Mouse (Mus musculus) lung, embryonic 14.5 days (tissue): ENCODE results near the gene Clpb. TPM values are rescaled to one million over a fixed set of nuclear protein-coding genes. Genes with fewer than 3 reads are reported as not detected.

ENCODE experiments used
- ATAC-seq: fragments of 200-750 bp; cut with Nextera tagmentation; 2 replicates; pipeline ENCODE4 v1.8.0; 2017; ENCODE audit warnings: mild to moderate bottlenecking, moderate TSS enrichment, moderate library complexity; ENCODE audit not compliant: insufficient read depth
- DNase-seq: peaks from one replicate; pipeline ENCODE4 v3.0.0-alpha.2; 2015
- H3K27ac ChIP-seq: fragments of 300-500 bp; sonication (generic); 2 replicates; pipeline ENCODE4 v1.5.1; 2014; ENCODE audit warnings: low read depth, mild to moderate bottlenecking, moderate library complexity
- H3K27me3 ChIP-seq: fragments of 300-500 bp; sonication (generic); 2 replicates; pipeline ENCODE4 v1.6.1; 2014; ENCODE audit warnings: low read length, control low read depth; ENCODE audit not compliant: insufficient read depth
- H3K36me3 ChIP-seq: fragments of 300-500 bp; sonication (generic); 2 replicates; pipeline ENCODE4 v1.6.1; 2014; ENCODE audit warnings: control low read depth; ENCODE audit not compliant: insufficient read depth
- H3K4me1 ChIP-seq: fragments of 300-500 bp; sonication (generic); 2 replicates; pipeline ENCODE4 v1.6.1; 2014; ENCODE audit warnings: antibody characterized with exemption, control low read depth; ENCODE audit not compliant: insufficient read depth
- H3K4me2 ChIP-seq: fragments of 300-500 bp; sonication (generic); 2 replicates; pipeline ENCODE4 v1.6.1; 2014; ENCODE audit warnings: mild to moderate bottlenecking
- H3K4me3 ChIP-seq: fragments of 300-500 bp; sonication (generic); 2 replicates; pipeline ENCODE4 v1.5.1; 2014; ENCODE audit warnings: low read depth, low read length
- H3K9ac ChIP-seq: fragments of 300-500 bp; sonication (generic); 2 replicates; pipeline ENCODE4 v1.6.1; 2014
- H3K9me3 ChIP-seq: fragments of 300-500 bp; sonication (generic); 2 replicates; pipeline ENCODE4 v1.6.1; 2016; ENCODE audit warnings: low read depth, low read length, control low read depth
- CTCF ChIP-seq: IDR thresholded peaks from 2 replicates; pipeline ENCODE4 v1.5.1; 2016; ENCODE audit warnings: antibody characterized with exemption, low read depth
- WGBS: fragments of 180-500 bp; shearing (Covaris S2); extraction: QIAGEN DNeasy Blood & Tissue Kit; methylation state at CpG from one replicate; pipeline ENCODE4 v1.1.7; 2014; 5-methylcytosine and 5-hydroxymethylcytosine counted together
- polyA plus RNA-seq: library from polyadenylated mRNA; unstranded; fragments of >200 nt; fragmentation: Nextera tagmentation; extraction: Ambion mirVana; gene quantifications from 2 replicates; pipeline ENCODE4 v1.2.1, GENCODE M21; 2014

Clpb gene
- polyA plus RNA-seq, 1 experiment from 2014 or later, result 55.6 TPM

- Histone ChIP-seq H3K9ac (no peak overlapping the region), H3K36me3 (no peaks in the 10 kb centered on the region), H3K4me3 (no peak overlapping the region), H3K9me3 (no peaks in the 10 kb centered on the region), H3K27ac (peak overlapping the region; percentile 60), H3K4me2 (no peak overlapping the region), H3K27me3 (no peaks in the 10 kb centered on the region), H3K4me1 (peaks cover 9% of the 10 kb centered on the region)
- ATAC-seq (peak; percentile 39; the same call in 1 of the 2 replicates), DNase-seq (peak; percentile 36)
- TF ChIP-seq CTCF, result no peak
- 27% methylated on average over 6 of the region's 6 CpGs for WGBS
Measured at GRCm38 (mm10) chr7:101676033-101676761, 12.8 kb downstream of the Clpb start.

- H3K9me3 ChIP-seq, result no peaks in the 10 kb centered on the region
- DNase-seq (no peak), ATAC-seq (no peak)
- no peak for TF ChIP-seq CTCF
- peaks cover 9% of the 10 kb centered on the region for H3K4me1 ChIP-seq
- no peaks in the 10 kb centered on the region for H3K27me3 ChIP-seq
- H3K27ac ChIP-seq, result peak overlapping the region; percentile 60
- H3K36me3 ChIP-seq, result no peaks in the 10 kb centered on the region
- H3K4me2 ChIP-seq, result no peak overlapping the region
- 31% methylated on average over 3 of the region's 3 CpGs for WGBS
- no peak overlapping the region for H3K4me3 ChIP-seq
- peak overlapping the region; percentile 20 for H3K9ac ChIP-seq
Measured at GRCm38 (mm10) chr7:101676762-101677308, 13.4 kb downstream of the Clpb start.

GRCm38 (mm10) chr7:101679591-101679990, 16.2 kb downstream of the Clpb start:
- no peak overlapping the region for H3K4me2 ChIP-seq
- no peaks in the 10 kb centered on the region for H3K36me3 ChIP-seq
- ATAC-seq (peak; percentile 93), DNase-seq (peak; percentile 83)
- H3K4me1 ChIP-seq, result peaks cover 9% of the 10 kb centered on the region
- no peak overlapping the region for H3K9ac ChIP-seq
- no peaks in the 10 kb centered on the region for H3K27me3 ChIP-seq
- no peak overlapping the region for H3K4me3 ChIP-seq
- TF ChIP-seq CTCF, result peak; percentile 85
- WGBS, result 12% methylated on average over 7 of the region's 7 CpGs
- H3K27ac ChIP-seq, result no peak overlapping the region
- no peaks in the 10 kb centered on the region for H3K9me3 ChIP-seq

GRCm38 (mm10) chr7:101680961-101681360, 17.5 kb downstream of the Clpb start:
- Histone ChIP-seq H3K4me2 (no peak overlapping the region), H3K4me1 (peaks cover 9% of the 10 kb centered on the region), H3K27ac (no peak overlapping the region), H3K9me3 (no peaks in the 10 kb centered on the region), H3K36me3 (no peaks in the 10 kb centered on the region), H3K9ac (no peak overlapping the region), H3K4me3 (no peak overlapping the region), H3K27me3 (no peaks in the 10 kb centered on the region)
- WGBS, result 79% methylated on average over 3 of the region's 3 CpGs
- no peak for ATAC-seq
- DNase-seq, result no peak
- TF ChIP-seq CTCF, result no peak

- no peak for DNase-seq
- ATAC-seq, result no peak
- no peaks in the 10 kb centered on the region for H3K36me3 ChIP-seq
- H3K4me3 ChIP-seq, result no peak overlapping the region
- H3K9me3 ChIP-seq, result no peaks in the 10 kb centered on the region
- H3K4me2 ChIP-seq, result no peak overlapping the region
- no peak overlapping the region for H3K27ac ChIP-seq
- H3K27me3 ChIP-seq, result no peaks in the 10 kb centered on the region
- TF ChIP-seq CTCF, result no peak
- peaks cover 7% of the 10 kb centered on the region for H3K4me1 ChIP-seq
- H3K9ac ChIP-seq, result no peak overlapping the region
- 50% methylated on average over 6 of the region's 6 CpGs for whole genome bisulfite sequencing
Measured at GRCm38 (mm10) chr7:101681565-101682071, 18.2 kb downstream of the Clpb start.

- H3K4me2 ChIP-seq, result no peak overlapping the region
- no peaks in the 10 kb centered on the region for H3K9me3 ChIP-seq
- H3K9ac ChIP-seq, result no peak overlapping the region
- H3K27me3 ChIP-seq, result no peaks in the 10 kb centered on the region
- DNase-seq, result no peak
- no peak for ATAC-seq
- no peaks in the 10 kb centered on the region for H3K4me1 ChIP-seq
- H3K27ac ChIP-seq, result no peak overlapping the region
- TF ChIP-seq CTCF, result no peak
- H3K36me3 ChIP-seq, result no peaks in the 10 kb centered on the region
- no peak overlapping the region for H3K4me3 ChIP-seq
- WGBS, result 53% methylated on average over 5 of the region's 5 CpGs
Measured at GRCm38 (mm10) chr7:101682886-101683285, 19.5 kb downstream of the Clpb start.

GRCm38 (mm10) chr7:101683976-101684630, 20.7 kb downstream of the Clpb start:
- Histone ChIP-seq H3K36me3 (no peaks in the 10 kb centered on the region; the same call in 1 of the 2 replicates), H3K4me2 (no peak overlapping the region), H3K27ac (no peak overlapping the region), H3K27me3 (no peaks in the 10 kb centered on the region), H3K9me3 (no peaks in the 10 kb centered on the region), H3K4me1 (no peaks in the 10 kb centered on the region), H3K4me3 (no peak overlapping the region), H3K9ac (no peak overlapping the region)
- TF ChIP-seq CTCF, result no peak
- 48% methylated on average over 9 of the region's 9 CpGs for WGBS
- DNase-seq (no peak), ATAC-seq (no peak)
